Mouse (Mus musculus): ENCODE results near the gene Fli1.

Gene Fli1

DNA sequence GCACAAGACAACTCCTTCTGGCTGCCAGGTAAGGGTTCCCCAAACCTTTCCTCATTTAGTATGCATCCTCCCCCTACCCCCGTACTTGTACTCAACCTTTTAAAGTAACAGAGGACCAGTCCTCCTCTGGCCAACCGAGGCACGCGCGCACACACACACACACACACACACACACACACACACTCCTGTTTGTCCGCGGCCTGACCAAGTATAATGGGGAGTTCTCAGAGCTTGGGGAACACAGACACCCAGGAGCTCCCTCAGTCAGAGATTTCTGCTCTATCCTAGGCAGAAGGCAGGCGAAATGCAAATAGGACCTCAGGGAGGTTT is 134.0 kb downstream of the Fli1 start:
- DNase-seq (ENCODE audit: low spot score in 2 of 2), result no peak

GRCm38 (mm10) chr9:32405191-32405925 is 137.3 kb downstream of the Fli1 start:
- peak; percentile 41 to 49 for DNase-seq (ENCODE audit: low spot score in 2 of 2)

GRCm38 (mm10) chr9:32400662-32401161 is 141.9 kb downstream of the Fli1 start:
- no peak for DNase-seq (ENCODE audit: low spot score in 2 of 2)

- DNase-seq (ENCODE audit: low spot score in 2 of 2), result no peak
These were observed 142.4 kb downstream of the Fli1 start for GRCm38 (mm10) chr9:32400212-32400611.

GRCm38 (mm10) chr9:32394761-32395161 is 147.9 kb downstream of the Fli1 start:
- DNase-seq (ENCODE audit: low spot score in 2 of 2), result no peak

DNA sequence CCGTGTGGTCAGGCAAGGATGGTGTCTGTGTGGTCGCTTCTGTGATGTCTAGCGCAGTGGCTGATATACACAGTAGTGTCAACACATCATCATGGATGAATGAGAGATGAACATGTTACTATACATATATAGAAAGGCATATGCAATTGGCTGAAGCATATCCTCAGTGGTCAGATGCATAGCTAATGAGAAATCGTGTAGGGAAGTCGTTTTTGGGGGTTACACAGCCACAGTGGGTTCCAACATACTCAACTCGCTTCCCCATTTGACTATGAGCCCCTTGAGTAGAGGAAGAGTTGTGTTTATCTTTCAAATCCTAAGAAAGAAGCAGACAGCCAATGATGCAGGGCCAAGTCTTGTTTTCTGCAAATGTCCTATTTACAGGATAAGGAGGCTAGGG is 149.9 kb downstream of the Fli1 start:
- no peak for DNase-seq (ENCODE audit: low spot score in 2 of 2)

GRCm38 (mm10) chr9:32391701-32392100 is 151.0 kb downstream of the Fli1 start:
- DNase-seq (ENCODE audit: low spot score in 2 of 2), result peak; percentile 4 to 16

- DNase-seq (ENCODE audit: low spot score in 2 of 2), result no peak
These were observed 151.6 kb downstream of the Fli1 start for GRCm38 (mm10) chr9:32391092-32391491.

DNA sequence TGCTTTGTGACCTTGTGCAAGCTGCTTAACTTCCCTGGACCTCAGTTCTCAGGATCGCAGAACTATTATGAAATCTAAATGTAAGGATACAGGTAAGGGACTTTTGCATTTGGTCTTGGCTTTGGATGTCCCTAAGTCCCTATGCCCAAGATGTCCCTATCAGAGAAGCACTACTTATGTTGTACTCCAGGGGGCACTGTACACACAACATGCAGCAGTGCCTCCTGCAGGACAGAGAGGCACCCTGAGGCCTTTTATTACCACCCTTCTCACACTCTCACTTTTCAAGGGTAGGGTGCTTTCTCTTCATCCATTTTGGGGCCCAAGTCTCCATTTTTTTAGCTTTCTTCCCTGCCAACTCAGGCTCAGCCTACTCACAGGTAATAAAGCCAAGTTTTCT is 154.5 kb downstream of the Fli1 start:
- no peak for DNase-seq (ENCODE audit: low spot score in 2 of 2)

- DNase-seq (ENCODE audit: low spot score in 2 of 2), result no peak
These were observed 157.8 kb downstream of the Fli1 start for GRCm38 (mm10) chr9:32384906-32385305.

DNA sequence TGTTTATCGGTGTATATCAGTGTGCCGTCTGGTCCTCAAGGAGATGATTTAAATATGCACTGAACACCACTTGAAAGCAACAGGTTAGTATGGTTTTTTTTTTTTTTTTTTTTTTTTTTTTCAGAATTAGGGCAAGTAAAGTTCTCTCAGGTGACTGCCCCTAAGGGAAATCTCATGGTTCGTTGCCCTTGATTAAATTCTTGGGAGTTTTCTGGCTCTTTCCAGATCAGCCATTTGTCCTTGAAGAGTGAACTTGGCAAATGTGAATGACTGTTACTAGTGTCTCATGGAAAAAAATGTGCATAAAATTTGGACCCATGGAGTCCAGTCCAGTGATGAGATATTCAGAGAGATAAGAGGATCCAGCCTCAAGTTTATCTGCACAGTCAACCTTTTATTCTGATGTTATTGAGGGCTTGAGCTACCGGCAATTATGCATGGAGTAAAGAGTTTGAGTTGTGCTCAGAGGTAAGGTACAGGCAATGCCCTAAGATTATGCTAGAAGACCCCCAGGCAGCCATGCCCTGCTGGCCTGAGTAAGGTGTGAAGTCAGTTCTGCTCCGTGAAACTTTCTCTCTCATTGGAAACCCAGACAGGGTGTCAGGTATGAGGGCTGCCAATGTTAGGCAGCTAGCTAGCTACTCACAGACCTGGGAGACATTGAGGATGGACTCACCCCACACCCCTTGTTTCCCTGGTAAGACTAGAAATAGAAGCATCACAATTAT is 165.6 kb downstream of the Fli1 start:
- no peak for DNase-seq (ENCODE audit: low spot score in 2 of 2)

DNA sequence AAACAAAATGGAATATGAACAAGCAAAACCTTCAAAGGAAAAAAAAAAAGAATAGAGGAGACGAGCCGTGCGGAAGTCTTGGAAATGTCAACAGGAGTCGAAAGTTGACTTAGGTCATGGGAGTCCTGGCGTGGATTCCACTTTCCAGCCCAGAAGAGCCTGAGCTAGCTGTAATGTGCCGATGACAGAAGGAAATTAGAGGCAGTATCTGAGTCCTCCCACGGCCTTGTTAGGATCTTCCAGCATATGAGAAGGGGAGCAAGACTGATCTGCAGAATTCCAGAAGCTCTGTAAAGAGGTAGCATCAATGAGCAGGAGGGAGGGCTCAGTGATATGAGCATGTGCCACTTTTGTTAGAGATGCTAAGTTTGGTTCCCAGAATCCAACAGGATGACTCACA is 166.6 kb downstream of the Fli1 start:
- DNase-seq (ENCODE audit: low spot score in 2 of 2), result no peak

- no peak for DNase-seq (ENCODE audit: low spot score in 2 of 2)
These were observed 169.0 kb downstream of the Fli1 start for GRCm38 (mm10) chr9:32373656-32374055.

Measured in frontal cortex, postnatal 25 days (tissue).